Mouse (Mus musculus): ENCODE data around the gene 9330182L06Rik. TPM values are rescaled to one million over a fixed set of nuclear protein-coding genes. Genes with fewer than 3 reads are reported as not detected.

Gene 9330182L06Rik
- 10 to 100 TPM; 10.6 to 12.6 TPM for total RNA-seq (2021)
- polyA plus RNA-seq (2012; rRNA removed), result 1.5 and 2.1 TPM in 2 replicates
- long read RNA-seq, full-length matches to known transcripts, result 8 of 8 reads
- long read RNA-seq, partial matches to known transcripts, result 0 of 8 reads
- long read RNA-seq, other reads (novel, unspliced or antisense), result 0 of 8 reads

DNA sequence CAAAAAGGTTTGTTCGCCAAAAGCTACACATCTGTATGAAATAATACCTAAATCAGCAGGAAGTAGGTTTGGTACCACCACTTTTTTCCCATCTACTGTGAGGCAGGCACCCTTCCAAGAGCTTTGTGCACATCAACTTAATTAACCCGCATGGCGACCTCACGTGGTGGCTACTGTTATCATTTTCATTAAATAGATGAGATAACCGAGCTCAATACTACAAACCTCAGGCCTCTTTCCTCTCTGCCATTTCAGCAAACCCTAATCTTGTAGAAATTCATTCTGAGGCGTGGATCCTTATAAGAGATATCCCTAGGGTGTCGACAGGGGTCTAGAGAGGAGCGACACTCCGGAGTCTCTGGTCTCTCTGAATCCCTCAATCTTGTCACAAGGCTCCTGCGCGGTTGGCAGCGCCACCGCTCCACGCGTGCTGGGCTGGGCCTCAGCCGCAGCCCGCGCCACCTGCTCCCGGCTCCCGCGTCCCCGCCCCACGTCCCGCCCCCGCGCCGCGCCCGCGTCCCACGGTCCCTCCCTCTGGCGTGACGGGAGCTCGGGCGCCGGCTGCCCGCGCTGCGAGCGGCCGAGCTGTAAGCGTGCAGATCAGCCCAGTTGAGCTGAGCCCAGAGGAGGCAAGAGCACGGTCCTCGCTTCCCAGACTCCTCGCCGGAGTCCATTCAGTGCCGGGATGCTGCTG is at the start of gene 9330182L06Rik:
9330182L06Rik (plus strand) TSS at position 533 of the 694 bp plus-strand sequence.
- peak; percentile 85 for DNase-seq

DNA sequence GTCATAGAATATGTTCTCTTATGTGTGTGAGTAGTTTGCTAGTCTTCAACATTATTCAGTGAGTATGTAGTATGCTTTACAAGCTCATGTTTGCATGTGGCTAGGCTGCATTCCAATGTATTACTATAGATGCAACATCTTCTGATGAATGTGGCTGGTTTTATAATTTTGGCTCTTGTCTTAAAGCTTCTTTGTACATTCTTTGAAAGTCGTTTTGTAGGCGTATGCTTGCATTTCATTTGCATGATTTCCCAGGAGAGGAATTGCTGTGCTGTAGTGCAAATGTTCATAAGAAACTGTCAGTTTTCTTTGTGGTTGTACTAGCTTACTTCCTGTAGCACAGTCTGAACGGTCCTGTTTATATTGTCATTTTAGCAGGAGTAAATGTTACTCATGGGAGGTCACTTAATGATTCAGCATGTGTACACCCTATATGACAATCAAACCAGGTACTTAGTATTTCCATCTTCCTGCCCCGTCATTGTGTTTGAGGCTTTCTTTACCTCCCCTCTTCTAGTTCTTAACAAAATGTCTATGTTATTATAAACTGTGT is 38.4 kb upstream of the 9330182L06Rik start:
- DNase-seq, result no peak

DNA sequence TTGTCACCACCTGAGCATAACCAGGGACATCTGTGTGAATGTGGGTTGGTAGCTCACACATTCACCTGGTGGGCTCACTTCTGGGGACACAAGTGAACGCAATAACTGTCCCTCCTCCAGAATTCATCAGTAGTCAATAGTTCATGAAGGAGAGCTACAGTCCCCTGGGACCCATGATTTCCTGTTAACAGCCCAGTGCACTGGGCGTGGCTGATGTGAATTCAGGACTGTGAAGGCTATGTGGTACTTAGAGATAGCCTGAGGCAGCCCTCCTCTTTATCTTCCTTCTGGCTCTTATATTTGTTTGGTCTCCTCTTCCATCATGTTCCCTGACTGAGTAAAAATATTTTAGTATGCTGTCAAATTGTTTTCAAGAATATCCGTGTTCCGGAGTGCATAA is 1.6 kb upstream of the 9330182L06Rik start:
- no peak for DNase-seq

DNA sequence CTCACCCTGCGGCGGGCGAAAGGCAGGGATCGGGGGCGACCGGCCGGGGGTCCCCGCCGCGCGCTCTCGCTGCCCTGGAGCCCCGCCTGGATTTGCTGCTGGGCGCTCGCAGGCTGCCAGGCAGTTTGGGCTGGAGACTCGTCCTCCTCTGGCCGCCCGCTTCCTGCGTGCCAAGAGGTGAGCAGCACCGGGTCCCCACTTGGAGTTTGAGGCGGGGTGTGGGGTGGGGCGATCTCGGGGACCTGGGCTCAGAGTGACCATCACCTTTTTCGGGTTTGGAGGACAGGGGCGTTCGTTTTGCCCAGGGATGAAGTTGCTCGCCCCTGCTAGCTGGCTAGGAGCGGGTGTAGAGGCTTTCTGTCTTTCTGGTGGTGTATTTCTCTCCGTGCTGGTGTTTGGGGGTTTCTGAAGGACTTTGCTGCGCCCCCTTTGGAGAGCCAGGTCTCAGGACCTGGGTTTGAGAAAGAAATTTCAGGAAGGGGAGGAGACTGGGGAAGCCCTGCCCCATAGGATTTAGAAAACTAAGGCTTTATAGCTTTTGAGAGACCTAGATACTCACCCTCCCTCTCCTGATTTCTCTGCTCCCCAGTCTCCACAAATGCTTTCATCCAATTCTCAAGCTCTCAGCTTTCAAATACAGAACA is 484 bp downstream of the 9330182L06Rik start:
- no peak for DNase-seq

DNA sequence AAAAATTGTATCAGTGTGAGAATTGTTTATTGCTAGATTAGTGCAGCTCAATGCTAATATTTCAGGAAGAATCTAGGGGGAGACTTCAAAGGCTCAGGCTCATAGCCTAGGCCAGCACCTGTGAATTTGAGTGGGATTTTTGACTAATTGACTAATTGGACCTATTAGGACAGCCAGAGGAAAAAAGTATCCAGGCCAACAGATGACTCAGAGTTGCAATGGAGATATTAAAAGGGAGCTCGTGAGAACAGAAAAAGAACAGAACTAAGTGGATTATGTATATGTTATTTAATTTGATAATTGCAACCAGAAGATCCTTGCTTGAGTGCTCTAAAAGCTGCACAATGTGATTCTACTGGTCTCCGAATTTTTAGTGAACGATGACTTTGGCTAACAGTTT is 3.7 kb downstream of the 9330182L06Rik start:
- no peak for DNase-seq

DNA sequence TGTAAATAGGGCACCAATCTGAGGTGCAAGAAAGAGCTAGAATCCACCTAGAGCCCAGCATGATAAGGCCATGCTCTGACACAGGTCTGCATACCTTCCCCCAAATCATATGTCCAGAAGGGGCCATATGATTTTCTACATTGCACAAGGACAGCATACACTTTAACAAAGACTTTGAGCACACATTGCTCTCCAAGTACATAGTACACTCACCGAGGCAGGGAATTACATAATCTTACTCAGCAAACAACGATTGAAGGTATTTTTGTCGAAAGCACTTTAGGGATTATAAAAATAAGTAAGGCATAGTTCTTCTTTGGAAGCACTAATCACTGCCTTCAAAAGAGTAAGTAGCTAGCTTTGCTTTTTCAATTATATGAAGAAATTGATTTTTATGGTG is 7.1 kb downstream of the 9330182L06Rik start:
- DNase-seq, result no peak

DNA sequence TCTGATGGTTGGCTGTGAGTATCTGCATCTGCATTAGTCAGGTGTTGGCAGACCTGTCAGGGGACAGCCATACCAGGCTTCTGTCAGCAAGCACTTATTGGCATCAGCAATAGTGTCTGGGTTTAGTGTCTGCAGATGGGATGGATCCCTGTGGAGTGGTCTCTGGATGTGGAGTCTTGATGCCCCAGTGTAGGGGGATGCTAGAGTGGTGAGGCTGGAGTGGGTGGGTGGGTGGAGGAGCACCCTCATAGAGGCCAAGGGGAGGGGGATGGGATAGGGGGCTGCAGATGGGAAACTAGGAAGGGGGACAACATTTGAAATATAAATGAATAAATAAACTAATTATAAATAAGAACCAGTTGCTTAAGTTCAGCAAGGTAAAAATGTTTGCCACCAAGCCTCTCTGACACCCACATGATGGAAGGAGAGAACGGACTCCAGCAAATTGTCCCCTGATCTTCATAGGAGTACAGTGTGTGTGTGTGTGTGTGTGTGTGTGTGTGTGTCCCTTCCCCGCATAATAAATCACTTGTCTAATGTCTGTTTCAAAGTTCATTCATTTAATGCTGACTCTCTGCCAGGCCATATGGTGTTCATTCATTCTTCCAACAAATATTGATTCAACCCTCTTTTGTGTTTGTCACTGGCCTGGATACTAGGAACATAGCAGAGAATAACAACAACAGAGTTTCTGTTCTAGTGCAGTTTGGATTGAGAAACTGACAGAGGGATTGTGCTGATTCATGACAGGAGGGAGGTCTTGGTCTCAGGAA is 30.0 kb downstream of the 9330182L06Rik start:
- no peak for DNase-seq

DNA sequence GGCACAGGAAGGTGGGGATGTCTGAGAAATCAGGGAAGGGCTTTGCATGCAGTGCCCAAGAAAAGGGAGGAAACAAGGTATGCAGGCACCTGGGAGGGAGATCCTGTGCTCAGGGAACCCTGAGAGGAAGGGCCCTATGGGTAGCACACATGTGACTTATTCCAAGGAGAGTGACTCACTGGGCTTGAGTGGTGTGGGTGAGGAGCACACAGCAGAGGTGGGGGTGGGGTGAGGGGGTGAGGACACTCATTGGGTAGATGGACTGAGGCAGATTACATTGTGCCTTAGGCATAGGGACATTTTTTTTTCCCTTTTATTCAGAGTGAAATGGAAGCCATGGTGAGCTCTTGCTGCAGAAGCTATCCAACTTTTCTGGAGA is 30.6 kb downstream of the 9330182L06Rik start:
- DNase-seq, result peak; percentile 10

DNA sequence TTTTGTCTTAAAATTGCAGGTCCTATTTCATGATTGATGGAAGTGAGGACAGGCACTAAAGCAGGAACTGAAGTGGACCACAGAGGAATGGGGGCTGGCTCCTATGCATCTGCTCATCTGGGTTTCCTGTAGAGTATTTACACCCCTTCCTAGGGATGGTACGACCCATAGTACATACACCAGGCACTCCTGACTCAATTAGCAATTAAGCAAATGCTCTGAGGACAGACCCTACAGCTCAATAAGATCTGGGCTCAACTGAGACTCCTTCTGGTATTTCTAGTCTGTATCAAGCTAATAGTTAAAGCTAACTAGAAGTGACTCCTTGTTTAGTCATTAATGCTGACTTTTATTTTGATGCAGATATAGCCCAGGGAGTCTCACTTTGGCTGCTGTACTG is 60.9 kb downstream of the 9330182L06Rik start:
- no peak for DNase-seq

DNA sequence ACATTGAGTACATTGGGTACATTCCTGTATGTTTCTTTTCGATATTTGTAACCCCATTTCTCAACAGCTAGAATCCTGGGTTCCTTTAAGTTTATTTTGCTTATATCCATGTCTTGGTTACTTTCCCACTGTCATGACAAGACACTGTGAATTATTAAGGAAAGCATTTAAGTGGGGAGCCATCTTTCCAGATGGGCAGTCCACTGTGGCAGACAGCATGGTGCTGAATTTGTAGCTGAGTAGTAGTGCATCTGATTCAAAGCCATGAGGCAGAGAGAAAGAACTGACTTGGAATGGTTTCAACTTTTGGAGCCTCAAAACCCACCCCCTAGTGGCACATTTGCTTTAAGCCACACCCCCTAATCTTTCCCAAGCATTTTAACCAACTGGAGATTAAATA is 61.6 kb downstream of the 9330182L06Rik start:
- DNase-seq, result no peak

DNA sequence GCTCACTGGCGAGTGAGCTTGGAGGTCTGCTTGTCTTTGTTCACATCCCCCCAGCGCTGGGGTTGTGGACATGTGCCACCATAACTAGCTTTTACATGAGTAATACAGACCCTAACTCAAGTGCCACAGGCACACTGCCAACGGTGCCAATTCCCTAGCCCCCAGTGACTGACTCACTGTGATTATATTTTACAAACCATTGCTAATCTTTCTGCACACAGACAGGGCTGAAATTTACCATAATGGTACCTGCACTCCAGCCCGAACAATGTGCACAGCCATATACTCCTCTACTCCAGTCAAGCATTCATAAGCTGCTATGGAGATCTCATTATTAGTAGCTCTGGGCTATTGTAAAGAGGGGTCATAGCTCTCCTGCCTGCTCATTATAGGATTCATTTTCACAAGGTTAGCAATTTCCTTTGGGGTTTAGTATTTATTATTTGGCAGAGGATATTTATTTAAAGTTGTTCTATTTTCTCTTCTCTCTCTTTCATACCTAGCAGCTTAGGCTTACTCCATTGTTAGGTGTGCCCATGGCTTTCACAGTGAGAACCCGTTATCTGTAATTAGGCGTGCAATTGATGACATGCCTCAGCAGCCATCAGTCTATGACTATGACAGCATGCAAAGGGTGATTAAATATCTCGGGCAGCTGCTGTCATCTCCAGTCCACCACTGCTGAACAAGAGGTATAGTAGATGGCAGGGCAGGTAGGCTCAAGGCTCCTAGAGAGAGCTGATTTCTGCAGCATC is 73.0 kb downstream of the 9330182L06Rik start:
- no peak for DNase-seq

DNA sequence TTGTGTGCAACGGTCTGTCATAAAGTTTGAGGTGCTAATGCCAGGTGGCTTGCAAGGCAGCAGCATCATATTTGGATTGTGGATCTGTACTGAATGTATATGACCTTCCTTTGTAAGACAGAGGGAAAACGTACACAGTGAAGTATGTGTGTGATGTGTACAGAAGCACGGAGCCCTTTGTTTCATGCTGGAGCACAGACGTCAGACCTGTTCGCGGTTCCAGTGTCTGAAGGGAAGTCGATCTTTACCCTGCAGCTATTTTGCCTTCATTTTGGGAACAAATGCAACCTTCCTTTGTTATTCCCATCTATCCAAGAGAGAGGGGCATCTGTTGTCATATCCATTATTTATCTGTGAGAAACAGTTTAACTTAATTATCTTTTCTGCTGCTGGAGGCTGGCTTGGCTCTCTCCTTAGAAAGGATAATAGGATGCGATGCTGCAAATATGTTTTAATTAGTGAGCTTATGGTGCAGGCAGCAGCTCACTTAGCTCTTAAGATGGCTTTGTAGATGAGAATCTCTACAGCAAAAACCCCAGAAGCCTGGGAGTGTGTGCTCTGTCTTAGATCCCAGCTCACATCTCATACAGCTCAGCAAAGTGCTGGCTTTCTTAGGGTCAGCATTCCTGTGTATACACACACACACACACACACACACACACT is 73.7 kb downstream of the 9330182L06Rik start:
- DNase-seq, result no peak

DNA sequence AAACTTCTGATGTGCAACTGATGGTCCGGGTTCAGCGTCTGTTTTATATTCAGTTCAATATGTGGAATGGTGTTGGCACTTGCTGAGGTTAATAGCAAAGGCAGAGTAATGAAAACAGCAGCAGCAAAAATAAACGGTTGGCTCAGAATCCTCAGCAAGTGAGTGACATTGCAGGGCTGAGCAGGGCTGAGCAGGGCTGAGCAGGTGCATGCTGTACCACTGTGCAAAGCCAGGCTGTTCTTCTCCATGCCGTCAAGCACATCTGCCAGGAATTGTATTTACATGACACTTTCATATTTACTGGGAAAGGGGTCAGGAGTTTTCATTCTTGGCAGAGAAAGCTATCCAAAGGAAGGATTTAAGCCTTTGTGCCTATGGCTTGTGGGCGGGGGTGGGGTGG is 78.7 kb downstream of the 9330182L06Rik start:
- DNase-seq, result no peak

DNA sequence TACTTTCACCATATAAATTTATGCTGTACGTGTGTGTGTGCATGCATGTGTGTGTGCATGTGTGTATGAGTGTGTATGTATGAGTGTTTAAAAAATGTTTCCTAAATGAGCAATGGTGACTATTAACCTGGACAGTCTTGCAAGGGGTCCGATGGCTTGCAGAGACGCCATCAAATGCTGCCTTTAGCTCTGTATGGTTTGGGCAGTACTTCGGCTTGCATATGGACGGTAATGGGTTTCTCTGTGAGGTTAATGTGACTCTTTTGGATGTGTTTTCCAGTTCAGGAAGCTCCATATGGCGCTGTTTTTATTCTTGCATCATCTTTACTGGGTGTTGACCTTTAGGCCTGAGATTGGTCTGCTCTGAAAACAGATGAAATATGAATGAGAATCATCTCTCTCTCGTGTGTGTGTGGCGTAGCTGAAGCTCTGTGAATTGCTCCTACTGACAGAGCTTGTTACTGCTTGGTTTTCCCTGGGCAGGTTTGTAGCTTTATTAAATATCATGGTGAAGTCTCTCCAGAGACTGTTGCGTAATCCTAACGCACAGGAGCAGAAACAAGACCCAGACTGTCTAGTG is 79.2 kb downstream of the 9330182L06Rik start:
- DNase-seq, result no peak

DNA sequence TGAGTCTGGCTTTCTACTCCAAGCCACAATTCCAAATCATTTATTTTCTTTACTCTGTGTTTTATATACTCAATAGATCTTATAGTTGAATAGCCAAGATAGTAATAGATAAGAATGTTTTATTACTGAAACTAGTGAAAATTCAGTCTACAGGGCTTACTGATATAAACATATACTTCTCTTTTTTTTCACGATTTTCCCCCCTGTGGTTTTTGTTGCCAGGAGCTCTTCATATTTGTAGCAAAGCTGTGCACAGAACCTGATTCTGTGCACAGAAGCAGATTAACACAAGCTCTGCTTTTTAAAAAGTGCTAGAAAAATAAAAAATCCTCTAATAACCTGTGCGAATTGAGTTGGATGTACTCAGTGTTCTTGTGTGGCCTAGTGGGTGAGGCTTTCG is 79.7 kb downstream of the 9330182L06Rik start:
- no peak for DNase-seq

DNA sequence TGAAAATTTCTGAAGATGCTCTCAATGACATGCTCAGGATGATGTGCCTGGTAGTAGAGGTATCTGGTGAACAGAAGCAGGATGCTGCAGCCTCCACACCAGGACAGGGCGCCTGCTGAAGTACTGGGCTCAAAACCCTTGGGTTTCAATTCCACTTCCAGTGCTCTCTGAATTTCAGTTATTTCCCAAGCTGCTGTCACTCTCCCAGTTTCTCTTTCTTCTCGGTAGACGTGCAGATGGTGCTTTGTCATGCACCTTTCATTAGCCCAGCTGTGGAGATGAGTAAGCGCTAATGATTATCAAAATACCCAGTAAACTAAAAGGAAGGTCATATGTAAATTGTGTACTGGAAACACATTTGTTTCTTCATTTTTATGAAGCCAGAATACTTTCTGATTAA is 80.6 kb downstream of the 9330182L06Rik start:
- no peak for DNase-seq

DNA sequence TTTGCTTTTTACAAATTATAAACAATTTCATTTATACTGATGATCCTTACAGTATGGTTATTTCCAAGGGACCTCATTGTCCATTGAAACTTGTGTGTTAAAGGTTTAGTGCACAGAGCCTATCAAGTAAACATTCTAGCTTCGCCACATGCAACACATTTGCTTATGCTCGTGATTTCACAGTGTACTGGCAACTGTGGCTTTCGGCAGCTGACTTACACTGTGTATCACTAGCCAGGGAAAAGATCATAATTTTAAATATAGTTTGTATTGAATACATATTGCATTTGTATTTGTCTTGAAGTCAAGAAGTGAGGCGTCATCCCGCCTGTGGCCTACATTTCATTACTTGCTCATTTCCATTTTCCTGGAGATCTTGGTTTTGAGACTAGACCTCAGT is 86.2 kb downstream of the 9330182L06Rik start:
- no peak for DNase-seq

DNA sequence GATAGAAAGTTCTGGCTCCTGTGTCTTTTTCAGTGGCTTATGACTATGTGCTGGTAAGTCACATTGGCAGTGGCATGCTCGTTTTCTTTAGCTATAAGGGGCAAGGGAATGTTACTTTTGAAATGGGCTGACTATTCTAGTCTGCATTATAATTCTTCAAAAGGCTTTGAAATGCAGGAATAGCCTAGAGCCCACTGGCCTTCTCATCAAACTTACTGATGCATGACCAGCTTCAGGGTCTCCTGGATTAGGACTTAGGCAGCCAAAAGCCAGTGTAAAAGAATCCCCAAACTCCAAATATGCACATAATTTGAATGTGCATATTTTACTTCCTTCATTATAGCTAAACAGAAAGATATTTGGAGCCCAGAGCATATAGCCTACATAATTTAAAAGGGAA is 86.7 kb downstream of the 9330182L06Rik start:
- DNase-seq, result no peak

DNA sequence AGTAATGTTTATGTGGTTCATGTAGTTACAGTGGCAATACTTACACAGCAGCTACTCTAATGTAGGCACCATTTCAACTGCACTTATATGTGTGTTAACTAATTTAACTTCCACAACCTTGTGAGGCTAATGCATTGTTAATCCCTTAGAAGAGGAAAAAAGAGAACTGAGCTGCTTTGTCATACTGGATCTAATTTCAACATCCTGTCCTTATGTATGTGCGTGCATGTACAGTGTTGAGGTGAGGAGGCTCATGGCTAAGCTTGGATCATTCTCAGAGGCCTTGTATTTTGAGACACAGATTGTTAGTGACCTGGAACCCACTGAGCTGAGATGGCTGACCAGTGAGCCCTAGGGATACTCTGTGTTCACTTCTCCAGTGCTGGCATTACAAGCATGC is 88.3 kb downstream of the 9330182L06Rik start:
- DNase-seq, result no peak

DNA sequence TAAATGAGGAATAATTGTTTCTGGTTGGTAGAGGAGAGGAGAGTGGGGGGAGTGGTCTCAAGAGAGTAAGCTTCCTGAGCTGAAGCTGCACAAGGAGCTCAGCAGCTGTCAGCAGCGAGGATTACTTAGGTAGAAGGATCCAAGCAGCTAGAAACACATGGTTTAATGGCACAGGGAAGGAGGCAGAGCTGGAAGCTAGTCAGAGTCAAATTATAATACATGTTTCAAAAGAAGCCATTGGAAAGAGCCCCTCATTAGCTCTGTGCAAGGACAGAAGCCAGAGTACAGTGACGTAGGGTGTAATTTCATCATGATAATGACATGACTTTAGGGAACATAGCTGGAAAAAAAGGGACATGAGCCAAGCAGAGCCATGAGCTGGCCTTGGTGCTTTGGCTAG is 92.2 kb downstream of the 9330182L06Rik start:
- DNase-seq, result peak; percentile 16
